ENCODE assay signal across 26 mouse cellular contexts in genomic region chr19:38728842-38729241, GRCm38 (mm10).
DNase-seq lines count a peak whose midpoint lies in the region; ATAC-seq and TF ChIP-seq lines count a peak whose summit lies in the region.
"Had no signal": no experiment of that assay in that cellular context is flagged by ENCODE, and none has a peak within 500 bp of the region (broad histone marks: within the 10 kb centered on the region; RNA-seq: fewer than 3 reads in every experiment).

No protein-coding gene starts in this region.

- no peak overlapping the region for H3K4me2 ChIP-seq in forebrain, postnatal 0 days (ENCODE audit: low read depth)
- H3K4me2 ChIP-seq in forebrain, embryonic 14.5 days (ENCODE audit: low read length): no peak overlapping the region
- no peak overlapping the region for H3K4me2 ChIP-seq in neural tube, embryonic 13.5 days
- no peak overlapping the region for H3K4me2 ChIP-seq in midbrain, embryonic 15.5 days
- H3K4me2 ChIP-seq: embryonic facial prominence, embryonic 12.5 days; forebrain, embryonic 15.5 days; heart, embryonic 12.5 days; limb, embryonic 13.5 days; liver, embryonic 11.5 days; lung, embryonic 15.5 days had no signal

- no peak overlapping the region for H3K9ac ChIP-seq in forebrain, postnatal 0 days
- no peak overlapping the region for H3K9ac ChIP-seq in forebrain, embryonic 14.5 days (ENCODE audit: low read length)
- no peak overlapping the region for H3K9ac ChIP-seq in neural tube, embryonic 13.5 days
- H3K9ac ChIP-seq in midbrain, embryonic 15.5 days: no peak overlapping the region
- H3K9ac ChIP-seq: embryonic facial prominence, embryonic 12.5 days; forebrain, embryonic 15.5 days; heart, embryonic 12.5 days; limb, embryonic 13.5 days; lung, embryonic 15.5 days had no signal

- no peak for DNase-seq in forebrain, postnatal 0 days
- no peak for DNase-seq in forebrain, embryonic 14.5 days (ENCODE audit: low spot score)
- DNase-seq in neural tube, embryonic 10.5 days (ENCODE audit: extremely low spot score, low spot score): no peak
- no peak for DNase-seq in retina, postnatal 1 day
- DNase-seq in cerebellum, adult 9-10 months: no peak
- no peak for DNase-seq in kidney, postnatal 36 days
- DNase-seq: adrenal gland, adult 8-10 months; cerebellum, adult 8-10 months; gastrocnemius, adult 2 months; heart, adult 2 months; kidney, adult 8-10 months; kidney, postnatal 14 days; thymus, adult 18-20 months; thymus, postnatal 25 days had no signal

- no peaks in the 10 kb centered on the region for H3K4me1 ChIP-seq in forebrain, postnatal 0 days (ENCODE audit: insufficient read depth)
- 0 out of 2 replicates have a peak, but pooled peaks cover 2% of the 10 kb centered on the region for H3K4me1 ChIP-seq in forebrain, embryonic 14.5 days (ENCODE audit: control insufficient read depth, insufficient read depth, low read length)
- H3K4me1 ChIP-seq in neural tube, embryonic 13.5 days (replicated peaks): no peaks in the 10 kb centered on the region
- no peaks in the 10 kb centered on the region for H3K4me1 ChIP-seq in midbrain, embryonic 15.5 days
- H3K4me1 ChIP-seq: embryonic facial prominence, embryonic 12.5 days; heart, embryonic 12.5 days; lung, embryonic 15.5 days had no signal

- no peaks in the 10 kb centered on the region for H3K9me3 ChIP-seq in forebrain, postnatal 0 days (ENCODE audit: low read length)
- H3K9me3 ChIP-seq in forebrain, embryonic 14.5 days (replicated peaks; ENCODE audit: control insufficient read depth, low read length): no peaks in the 10 kb centered on the region
- peaks cover 2% of the 10 kb centered on the region; the same call in 1 of the 2 replicates for H3K9me3 ChIP-seq in neural tube, embryonic 13.5 days
- no peaks in the 10 kb centered on the region for H3K9me3 ChIP-seq in midbrain, embryonic 15.5 days
- H3K9me3 ChIP-seq: embryonic facial prominence, embryonic 12.5 days; forebrain, embryonic 15.5 days; heart, embryonic 12.5 days; limb, embryonic 13.5 days; lung, embryonic 15.5 days had no signal

- H3K36me3 ChIP-seq in forebrain, postnatal 0 days (ENCODE audit: insufficient read depth): no peaks in the 10 kb centered on the region
- no peaks in the 10 kb centered on the region for H3K36me3 ChIP-seq in forebrain, embryonic 14.5 days (ENCODE audit: control insufficient read depth, insufficient read depth, low read length)
- H3K36me3 ChIP-seq in neural tube, embryonic 13.5 days: 0 out of 2 replicates have a peak, but pooled peaks cover 15% of the 10 kb centered on the region
- H3K36me3 ChIP-seq in midbrain, embryonic 15.5 days (replicated peaks): no peaks in the 10 kb centered on the region
- H3K36me3 ChIP-seq: embryonic facial prominence, embryonic 12.5 days; forebrain, embryonic 15.5 days; lung, embryonic 15.5 days had no signal

- no peak for TF ChIP-seq CTCF in forebrain, postnatal 0 days (IDR thresholded peaks at IDR 0.05; ENCODE audit: low read depth)

- no peaks in the 10 kb centered on the region for H3K27me3 ChIP-seq in forebrain, postnatal 0 days (ENCODE audit: insufficient read depth, low read length)
- H3K27me3 ChIP-seq in forebrain, embryonic 14.5 days (replicated peaks; ENCODE audit: control insufficient read depth, insufficient read depth, low read length): no peaks in the 10 kb centered on the region
- H3K27me3 ChIP-seq in neural tube, embryonic 13.5 days: no peaks in the 10 kb centered on the region
- H3K27me3 ChIP-seq in midbrain, embryonic 15.5 days (replicated peaks): no peaks in the 10 kb centered on the region
- H3K27me3 ChIP-seq: CH12.LX; embryonic facial prominence, embryonic 12.5 days; forebrain, embryonic 15.5 days; heart, embryonic 12.5 days; limb, embryonic 13.5 days; lung, embryonic 15.5 days had no signal

- H3K4me3 ChIP-seq in forebrain, postnatal 0 days (ENCODE audit: low read depth, low read length): no peak overlapping the region
- no peak overlapping the region for H3K4me3 ChIP-seq in forebrain, embryonic 14.5 days (ENCODE audit: low read depth, low read length)
- no peak overlapping the region for H3K4me3 ChIP-seq in neural tube, embryonic 13.5 days
- no peak overlapping the region for H3K4me3 ChIP-seq in midbrain, embryonic 15.5 days
- H3K4me3 ChIP-seq: embryonic facial prominence, embryonic 12.5 days; forebrain, embryonic 15.5 days; gastrocnemius, adult 2 months; heart, adult 2 months; heart, embryonic 12.5 days; layer of hippocampus, adult 2 months; limb, embryonic 13.5 days; lung, embryonic 15.5 days had no signal

- WGBS in forebrain, postnatal 0 days: 57% methylated on average over 6 of the region's 6 CpGs
- 60% methylated on average over 6 of the region's 6 CpGs for WGBS in forebrain, embryonic 14.5 days
- 73% methylated on average over 6 of the region's 6 CpGs for WGBS in neural tube, embryonic 13.5 days
- 54% methylated on average over 6 of the region's 6 CpGs for WGBS in midbrain, embryonic 15.5 days

- peak; percentile 29; the same call in 1 of the 2 replicates for ATAC-seq in forebrain, postnatal 0 days
- no peak for ATAC-seq in forebrain, embryonic 14.5 days
- ATAC-seq in neural tube, embryonic 13.5 days (ENCODE audit: low read depth): peak; percentile 59
- ATAC-seq in midbrain, embryonic 15.5 days (replicated peaks): peak; percentile 60
- ATAC-seq: forebrain, embryonic 15.5 days; intestine, embryonic 16.5 days had no signal

- no peak overlapping the region for H3K27ac ChIP-seq in forebrain, postnatal 0 days (ENCODE audit: low read depth, low read length)
- no peak overlapping the region for H3K27ac ChIP-seq in forebrain, embryonic 14.5 days (ENCODE audit: low read depth, low read length)
- H3K27ac ChIP-seq in neural tube, embryonic 13.5 days (replicated peaks): peak overlapping the region; percentile 57
- H3K27ac ChIP-seq in midbrain, embryonic 15.5 days: peak overlapping the region; percentile 47
- H3K27ac ChIP-seq: embryonic facial prominence, embryonic 12.5 days; forebrain, embryonic 15.5 days; gastrocnemius, adult 2 months; heart, adult 2 months; layer of hippocampus, adult 2 months; limb, embryonic 13.5 days; lung, embryonic 15.5 days; stomach, postnatal 0 days had no signal

Comparison
In these comparisons a context has a peak if more than half of its experiments do, and no peak if none do; other contexts are left out.
1. H3K27ac ChIP-seq: peak in neural tube, embryonic 13.5 days (single experiment) and midbrain, embryonic 15.5 days (single experiment); none in forebrain, postnatal 0 days (single experiment) and forebrain, embryonic 14.5 days (single experiment).